Mouse (Mus musculus) retina, adult 2 months (tissue): ENCODE data around the gene Olfr58.
"Not testable (repeated sequence)": the region's sequence is repeated elsewhere in the genome, so short reads cannot be mapped to it uniquely, and the experiment has no call there.

Experiments
- DNase-seq: peaks from one replicate; pipeline ENCODE4 v3.0.0-alpha.2; 2012; ENCODE audit warnings: low read depth, low spot score

Olfr58 gene

GRCm38 (mm10) chr9:19779983-19780382 lies at the start of gene Olfr58:
Olfr58 (plus strand) TSS chr9:19780283.
- DNase-seq, result no peak

- DNase-seq, result no peak
These were observed 10.9 kb upstream of the Olfr58 start for GRCm38 (mm10) chr9:19769136-19769535.

GRCm38 (mm10) chr9:19769701-19770100 lies 10.4 kb upstream of the Olfr58 start:
- no peak for DNase-seq

GRCm38 (mm10) chr9:19803000-19803399 lies 22.9 kb downstream of the Olfr58 start:
- DNase-seq, result no peak

- DNase-seq, result not testable (repeated sequence)
These were observed 24.5 kb downstream of the Olfr58 start, which contains the start of gene Olfr859 for GRCm38 (mm10) chr9:19804606-19805005. Olfr859 (plus strand) TSS chr9:19804906.
